Mouse (Mus musculus) kidney, postnatal 25 days (tissue): ENCODE measurements around the gene Zfp120.
"Not testable (repeated sequence)": the region's sequence is repeated elsewhere in the genome, so short reads cannot be mapped to it uniquely, and the experiment has no call there.

Experiments used
- DNase-seq, 2 experiments: peaks; one replicate each; pipeline ENCODE4 v3.0.0; 2021; ENCODE audit warnings: mixed read lengths in 2 of 2

Zfp120 gene

DNA sequence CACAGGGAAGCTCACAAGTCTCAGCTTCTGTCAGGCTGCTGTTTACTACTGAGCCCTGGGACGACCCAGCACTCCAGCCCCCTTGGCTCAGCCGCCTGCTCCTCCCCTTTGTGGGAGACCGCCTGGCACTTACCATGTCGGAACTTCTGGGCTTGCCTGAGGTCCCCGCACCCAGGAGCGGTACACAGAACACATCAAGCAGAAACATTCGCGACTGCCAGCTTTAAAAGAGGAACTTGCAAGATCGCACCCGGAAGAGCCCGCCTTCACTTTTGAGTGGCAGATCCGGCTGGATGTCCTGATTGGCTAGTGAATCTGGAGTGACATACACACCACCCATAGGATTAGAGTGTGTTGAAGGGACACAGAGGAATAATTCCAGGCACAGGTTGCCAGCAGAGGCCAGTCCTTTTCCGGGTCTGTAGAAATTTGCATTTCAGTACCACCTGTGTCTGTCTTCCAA is at the start of gene Zfp120:
Gene Zfp120, minus strand, starts transcription at position 274 of the 463 bp plus-strand sequence.
- peak; percentile 86 to 93 for DNase-seq

DNA sequence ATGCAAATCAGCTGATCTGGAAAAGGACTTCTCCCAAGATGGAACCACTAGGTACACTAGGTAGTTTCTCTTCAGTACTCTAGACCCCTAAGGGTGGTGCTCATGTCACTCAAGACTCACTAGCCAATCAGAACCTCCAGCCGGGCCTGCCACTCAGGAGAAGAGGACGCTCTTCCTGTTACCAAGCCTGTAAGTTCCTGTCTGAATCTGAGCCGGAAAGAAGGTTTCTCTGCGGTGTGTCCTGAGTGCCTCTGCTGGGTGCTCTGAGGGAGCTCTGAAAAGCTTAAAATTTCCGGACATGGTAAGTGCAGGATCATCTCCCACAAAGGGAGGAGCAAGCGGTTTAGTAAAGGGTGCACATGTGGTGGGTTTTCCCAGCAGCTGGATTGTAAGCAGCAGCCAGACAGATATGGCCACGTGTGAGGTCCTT is 45.1 kb upstream of the Zfp120 start, which contains the start of gene Gm14139:
Gene Gm14139, plus strand, starts transcription at position 186 of the 430 bp plus-strand sequence.
- DNase-seq: not testable (repeated sequence)

DNA sequence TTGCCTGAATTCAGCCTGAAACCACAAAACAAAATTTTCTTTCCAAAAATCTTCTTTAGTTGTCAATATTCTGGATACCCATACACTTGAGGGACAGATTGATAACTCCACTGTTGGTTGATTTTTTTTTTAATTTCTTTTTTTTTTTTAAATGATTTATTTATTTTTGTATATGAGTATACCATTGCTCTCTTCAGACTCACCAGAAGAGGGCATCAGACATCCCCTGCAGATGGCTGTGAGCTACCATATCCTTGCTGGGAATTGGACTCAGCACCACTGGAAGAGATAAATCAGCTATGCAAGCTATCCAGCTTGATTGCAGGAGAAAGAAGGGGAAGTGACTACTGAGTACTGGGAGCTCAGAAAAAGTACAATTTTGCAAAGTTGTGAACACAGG is 44.5 kb upstream of the Zfp120 start:
- not testable (repeated sequence) for DNase-seq

GRCm38 (mm10) chr2:150179579-150179978 is 43.1 kb upstream of the Zfp120 start, which contains the start of gene Gm10770:
Gm10770 (minus strand) TSS chr2:150179679.
- not testable (repeated sequence) for DNase-seq

GRCm38 (mm10) chr2:150173833-150174232 is 37.3 kb upstream of the Zfp120 start:
- no peak for DNase-seq

DNA sequence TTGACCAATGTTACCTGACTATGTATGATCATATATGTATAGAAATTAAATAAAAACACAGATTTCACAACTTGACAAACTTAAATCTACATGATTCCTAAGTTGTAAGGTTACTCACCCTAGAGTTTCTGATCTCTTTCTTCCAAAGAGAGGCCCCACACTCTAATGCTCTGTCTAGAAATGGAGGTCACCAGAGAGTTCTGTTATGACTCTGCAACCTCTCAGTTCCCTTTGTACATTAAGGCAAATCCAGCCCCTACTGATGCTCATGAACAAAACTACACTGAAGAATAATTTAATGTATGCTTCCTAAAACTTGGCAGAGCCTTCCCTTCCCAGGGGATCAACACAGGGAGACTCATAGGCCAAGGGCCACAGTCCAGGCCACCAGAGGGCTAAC is 30.2 kb upstream of the Zfp120 start:
- no peak for DNase-seq

GRCm38 (mm10) chr2:150132773-150133172 is 3.7 kb downstream of the Zfp120 start:
- no peak for DNase-seq

DNA sequence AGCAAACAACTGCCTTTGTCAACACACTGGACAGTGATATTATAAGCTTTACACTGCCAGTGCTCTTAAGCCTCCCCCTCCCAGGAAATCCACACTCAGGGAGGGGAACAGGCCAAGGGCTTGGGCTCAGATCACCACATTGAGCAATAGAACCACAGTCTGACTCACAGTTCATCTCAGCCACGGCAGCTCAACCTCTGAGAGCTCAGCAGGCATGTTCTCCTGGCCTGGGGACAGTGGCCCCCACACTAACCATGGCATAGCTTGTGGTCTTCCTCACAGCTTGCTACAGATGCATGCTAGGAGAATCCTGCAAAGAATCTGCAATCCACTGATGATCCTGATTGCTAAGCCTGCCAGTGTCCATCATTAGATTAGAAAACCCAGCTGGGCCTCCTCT is 4.5 kb downstream of the Zfp120 start:
- DNase-seq: not testable (repeated sequence)

- DNase-seq: no peak
These were observed 25.1 kb downstream of the Zfp120 start for GRCm38 (mm10) chr2:150111247-150111912.

DNA sequence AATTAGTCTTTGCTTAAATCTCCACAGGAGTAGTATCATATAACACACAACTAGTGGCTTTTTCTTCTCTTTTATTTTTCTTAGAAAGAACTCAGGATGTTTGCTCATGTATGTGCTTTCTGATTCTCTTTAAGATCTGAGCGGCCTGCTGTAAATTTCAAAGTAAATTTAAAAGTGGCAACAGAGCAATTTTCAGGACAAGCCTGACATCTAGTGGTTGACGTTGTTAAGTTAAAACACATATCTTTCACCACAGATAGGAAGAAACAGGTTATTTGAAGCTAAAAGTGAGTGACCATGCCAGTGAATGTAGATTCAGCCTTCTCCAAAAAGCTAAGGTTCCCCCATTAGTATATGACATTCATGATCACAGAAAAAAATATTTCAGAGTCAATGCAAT is 36.9 kb downstream of the Zfp120 start:
- DNase-seq: peak in 1 of 2 experiments; percentile 16
